Mouse (Mus musculus) stomach, embryonic 16.5 days (tissue): ENCODE data around the gene Rest. TPM values are rescaled to one million over a fixed set of nuclear protein-coding genes. Genes with fewer than 3 reads are reported as not detected.

Experiments used
- ATAC-seq: fragments of 200-750 bp; cut with Nextera tagmentation; 2 replicates; pipeline ENCODE4 v1.8.0; 2017; ENCODE audit warnings: moderate number of reproducible peaks, moderate TSS enrichment; ENCODE audit not compliant: insufficient read depth, low FRiP score
- H3K27ac ChIP-seq: fragments of 300-500 bp; sonication (generic); 2 replicates; pipeline ENCODE4 v1.5.1; 2014; ENCODE audit warnings: low read length
- H3K27me3 ChIP-seq: fragments of 300-500 bp; sonication (generic); 2 replicates; pipeline ENCODE4 v1.6.1; 2014; ENCODE audit warnings: low read length, control low read depth, mixed read lengths; ENCODE audit not compliant: control insufficient read depth, insufficient read depth
- H3K36me3 ChIP-seq: fragments of 300-500 bp; sonication (generic); 2 replicates; pipeline ENCODE4 v1.6.1; 2014; ENCODE audit warnings: low read length; ENCODE audit not compliant: control insufficient read depth, insufficient read depth
- H3K4me1 ChIP-seq: fragments of 300-500 bp; sonication (generic); 2 replicates; pipeline ENCODE4 v1.6.1; 2014; ENCODE audit warnings: low read length, control low read depth, mixed read lengths; ENCODE audit not compliant: control insufficient read depth, insufficient read depth
- H3K4me2 ChIP-seq: fragments of 300-500 bp; sonication (generic); 2 replicates; pipeline ENCODE4 v1.6.1; 2014; ENCODE audit warnings: low read depth, low read length, mixed read lengths
- H3K4me3 ChIP-seq: fragments of 300-500 bp; sonication (generic); replicated peaks from 2 replicates; pipeline ENCODE4 v1.5.1; 2014; ENCODE audit warnings: mild to moderate bottlenecking, low read length
- H3K9ac ChIP-seq: fragments of 300-500 bp; sonication (generic); 2 replicates; pipeline ENCODE4 v1.6.1; 2014; ENCODE audit warnings: low read length
- H3K9me3 ChIP-seq: fragments of 300-500 bp; sonication (generic); replicated peaks from 2 replicates; pipeline ENCODE4 v1.6.1; 2016; ENCODE audit warnings: low read length, control low read depth; ENCODE audit not compliant: control insufficient read depth
- WGBS: fragments of 180-500 bp; shearing (Covaris S2); extraction: QIAGEN DNeasy Blood & Tissue Kit; methylation state at CpG from one replicate; pipeline ENCODE4 v1.1.7; 2014; 5-methylcytosine and 5-hydroxymethylcytosine counted together
- polyA plus RNA-seq: library from polyadenylated mRNA; unstranded; fragments of >200 nt; fragmentation: Nextera tagmentation; extraction: Ambion mirVana; gene quantifications from 2 replicates; pipeline ENCODE4 v1.2.1, GENCODE M21; 2015

Rest gene
- polyA plus RNA-seq, 1 experiment from 2014 or later: 22.5 TPM

GRCm38 (mm10) chr5:77259315-77259714 is 6.0 kb upstream of the Rest start:
- H3K27ac ChIP-seq: no peak overlapping the region
- ATAC-seq: no peak
- H3K36me3 ChIP-seq: no peaks in the 10 kb centered on the region
- H3K9me3 ChIP-seq: no peaks in the 10 kb centered on the region
- no peaks in the 10 kb centered on the region for H3K27me3 ChIP-seq
- H3K9ac ChIP-seq: no peak overlapping the region
- H3K4me2 ChIP-seq: no peak overlapping the region
- no peak overlapping the region for H3K4me3 ChIP-seq
- H3K4me1 ChIP-seq: no peaks in the 10 kb centered on the region

DNA sequence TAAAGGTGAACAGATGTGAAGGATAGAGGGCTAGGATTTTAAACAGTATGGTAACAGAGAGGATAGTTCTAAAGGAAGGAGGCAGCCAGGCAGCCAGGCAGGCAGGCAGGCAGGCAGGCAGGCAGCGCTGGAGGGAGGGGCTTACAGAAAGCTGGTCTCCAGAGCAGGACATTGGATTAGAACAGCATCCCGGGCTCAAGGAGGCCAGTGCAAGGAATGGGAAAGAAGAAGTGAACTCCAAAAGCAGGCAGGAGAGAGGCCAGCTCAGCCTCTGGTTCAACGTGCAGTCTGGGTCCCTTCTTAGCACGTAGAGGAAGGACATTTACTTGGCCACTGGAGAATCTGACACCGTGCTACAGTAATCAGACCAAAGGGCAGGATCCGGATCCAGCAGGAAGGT is 5.2 kb upstream of the Rest start:
- WGBS: 52% methylated on average over 6 of the region's 6 CpGs
- H3K9me3 ChIP-seq: no peaks in the 10 kb centered on the region
- H3K4me1 ChIP-seq: no peaks in the 10 kb centered on the region
- H3K4me2 ChIP-seq: no peak overlapping the region
- H3K27me3 ChIP-seq: no peaks in the 10 kb centered on the region
- H3K9ac ChIP-seq: no peak overlapping the region
- no peak overlapping the region for H3K27ac ChIP-seq
- no peak overlapping the region for H3K4me3 ChIP-seq
- no peak for ATAC-seq
- H3K36me3 ChIP-seq: no peaks in the 10 kb centered on the region

- Histone ChIP-seq H3K9me3 (no peaks in the 10 kb centered on the region), H3K27ac (no peak overlapping the region), H3K27me3 (no peaks in the 10 kb centered on the region), H3K4me2 (no peak overlapping the region), H3K4me1 (no peaks in the 10 kb centered on the region), H3K4me3 (no peak overlapping the region), H3K36me3 (no peaks in the 10 kb centered on the region), H3K9ac (no peak overlapping the region)
- no peak for ATAC-seq
- WGBS: 88% methylated on average over 4 of the region's 4 CpGs
These were observed 4.2 kb upstream of the Rest start for GRCm38 (mm10) chr5:77261137-77261536.

DNA sequence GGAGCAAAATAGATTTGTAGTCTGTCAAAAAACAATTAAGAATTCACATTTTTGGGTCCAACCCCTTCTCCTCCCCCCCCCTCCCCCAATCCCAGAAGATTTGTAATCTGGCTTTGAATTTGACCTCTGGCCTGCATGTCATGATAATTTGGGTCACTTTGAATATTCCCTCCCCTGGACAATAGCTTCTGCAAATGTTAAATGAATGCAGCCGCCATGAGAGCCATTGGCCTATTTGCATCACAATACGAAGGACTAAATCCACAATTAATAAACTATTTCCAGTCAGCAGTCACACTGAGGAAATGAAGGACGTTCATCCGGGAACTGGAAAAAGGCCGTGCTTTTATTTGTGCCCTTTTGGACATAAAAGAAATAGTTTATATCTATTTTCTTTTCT is 3.2 kb upstream of the Rest start:
- ATAC-seq: no peak
- Histone ChIP-seq H3K27me3 (no peaks in the 10 kb centered on the region), H3K9me3 (no peaks in the 10 kb centered on the region), H3K4me2 (no peak overlapping the region), H3K36me3 (no peaks in the 10 kb centered on the region), H3K4me3 (no peak overlapping the region), H3K27ac (no peak overlapping the region), H3K9ac (no peak overlapping the region), H3K4me1 (no peaks in the 10 kb centered on the region)
- WGBS: 82% methylated on average over 5 of the region's 5 CpGs

DNA sequence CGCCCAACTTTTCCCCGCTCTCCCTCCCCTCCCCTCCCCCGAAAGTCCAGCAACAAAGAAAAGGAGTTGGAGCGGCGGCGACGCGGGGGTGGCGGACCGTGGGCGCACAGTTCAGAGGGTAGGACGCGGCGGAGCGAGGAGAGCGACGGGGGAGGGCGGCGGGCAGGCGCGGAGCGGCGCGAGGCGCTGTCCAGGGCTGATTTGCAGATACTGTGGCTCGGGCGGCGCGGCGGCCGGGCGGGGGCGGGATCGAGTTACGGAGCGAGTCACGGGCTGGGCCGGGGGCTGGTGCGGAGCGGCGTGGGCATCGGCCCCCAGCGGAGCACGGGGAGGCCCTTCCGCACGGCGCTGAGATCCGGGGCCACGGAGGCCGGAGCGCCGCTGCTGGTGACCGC is 377 bp downstream of the Rest start:
- Histone ChIP-seq H3K27me3 (no peaks in the 10 kb centered on the region), H3K9ac (peak overlapping the region; percentile 95), H3K9me3 (no peaks in the 10 kb centered on the region), H3K4me1 (peaks cover 7% of the 10 kb centered on the region; the same call in 1 of the 2 replicates), H3K4me3 (peak overlapping the region; percentile 84), H3K4me2 (peak overlapping the region; percentile 72), H3K27ac (peak overlapping the region; percentile 96), H3K36me3 (peaks cover 13% of the 10 kb centered on the region)
- WGBS: under 1% methylated on average over 41 of the region's 53 CpGs
- peak; percentile 89 for ATAC-seq

- Histone ChIP-seq H3K9ac (peak overlapping the region; percentile 95), H3K9me3 (no peaks in the 10 kb centered on the region), H3K4me1 (peaks cover 7% of the 10 kb centered on the region; the same call in 1 of the 2 replicates), H3K4me3 (peak overlapping the region; percentile 84), H3K27me3 (no peaks in the 10 kb centered on the region), H3K27ac (peak overlapping the region; percentile 96), H3K36me3 (peaks cover 13% of the 10 kb centered on the region), H3K4me2 (peak overlapping the region; percentile 72)
- under 1% methylated on average over 79 of the region's 87 CpGs for WGBS
- ATAC-seq: peak; percentile 77
These were observed 985 bp downstream of the Rest start for GRCm38 (mm10) chr5:77266066-77266885.

DNA sequence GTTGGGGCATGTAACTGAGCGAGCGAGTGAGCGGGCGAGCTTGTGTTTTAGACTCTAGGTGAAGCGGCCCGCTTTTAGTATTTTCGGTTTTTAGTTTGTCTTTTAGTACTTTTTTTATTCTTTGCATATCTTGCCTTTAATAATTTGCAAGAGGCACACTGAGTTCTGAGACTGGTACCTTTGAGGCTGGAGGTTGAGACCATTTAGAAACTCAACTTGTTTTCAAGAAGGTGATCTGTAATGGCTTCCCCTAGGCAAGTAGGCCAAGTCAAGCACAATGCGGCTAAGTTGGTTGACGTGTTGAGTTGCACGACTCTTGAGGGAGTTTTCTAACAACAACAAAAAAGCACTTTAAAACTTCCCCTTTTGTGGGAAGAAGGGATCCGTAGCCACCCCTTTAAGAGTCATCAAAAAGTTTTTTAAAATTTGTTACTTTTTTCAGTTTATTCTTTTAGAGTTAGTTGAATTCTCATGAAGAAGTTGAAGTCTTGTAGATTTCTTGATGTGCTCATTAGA is 1.7 kb downstream of the Rest start:
- peak overlapping the region; percentile 95 for H3K9ac ChIP-seq
- no peaks in the 10 kb centered on the region for H3K9me3 ChIP-seq
- H3K36me3 ChIP-seq: peaks cover 13% of the 10 kb centered on the region
- peak overlapping the region; percentile 72 for H3K4me2 ChIP-seq
- ATAC-seq: no peak
- H3K4me3 ChIP-seq: peak overlapping the region; percentile 84
- peak overlapping the region; percentile 96 for H3K27ac ChIP-seq
- H3K4me1 ChIP-seq: peaks cover 7% of the 10 kb centered on the region; the same call in 1 of the 2 replicates
- no peaks in the 10 kb centered on the region for H3K27me3 ChIP-seq
- 2% methylated on average over 11 of the region's 11 CpGs for WGBS

GRCm38 (mm10) chr5:77267441-77267840 is 2.1 kb downstream of the Rest start:
- Histone ChIP-seq H3K4me2 (peak overlapping the region; percentile 72), H3K27me3 (no peaks in the 10 kb centered on the region), H3K4me1 (peaks cover 7% of the 10 kb centered on the region; the same call in 1 of the 2 replicates), H3K27ac (no peak overlapping the region), H3K36me3 (peaks cover 13% of the 10 kb centered on the region), H3K9me3 (no peaks in the 10 kb centered on the region), H3K4me3 (peak overlapping the region; percentile 84), H3K9ac (no peak overlapping the region)
- 65% methylated on average over 4 of the region's 4 CpGs for WGBS
- ATAC-seq: no peak

GRCm38 (mm10) chr5:77267957-77268624 is 2.8 kb downstream of the Rest start:
- Histone ChIP-seq H3K4me3 (no peak overlapping the region), H3K9me3 (no peaks in the 10 kb centered on the region), H3K9ac (no peak overlapping the region), H3K4me1 (peaks cover 7% of the 10 kb centered on the region; the same call in 1 of the 2 replicates), H3K27me3 (no peaks in the 10 kb centered on the region), H3K27ac (no peak overlapping the region), H3K36me3 (peaks cover 17% of the 10 kb centered on the region), H3K4me2 (peak overlapping the region; percentile 72; the same call in 1 of the 2 replicates)
- no peak for ATAC-seq
- WGBS: 95% methylated on average over 30 of the region's 30 CpGs
